Mouse (Mus musculus): ENCODE measurements around the gene Usp12.

Usp12 gene

DNA sequence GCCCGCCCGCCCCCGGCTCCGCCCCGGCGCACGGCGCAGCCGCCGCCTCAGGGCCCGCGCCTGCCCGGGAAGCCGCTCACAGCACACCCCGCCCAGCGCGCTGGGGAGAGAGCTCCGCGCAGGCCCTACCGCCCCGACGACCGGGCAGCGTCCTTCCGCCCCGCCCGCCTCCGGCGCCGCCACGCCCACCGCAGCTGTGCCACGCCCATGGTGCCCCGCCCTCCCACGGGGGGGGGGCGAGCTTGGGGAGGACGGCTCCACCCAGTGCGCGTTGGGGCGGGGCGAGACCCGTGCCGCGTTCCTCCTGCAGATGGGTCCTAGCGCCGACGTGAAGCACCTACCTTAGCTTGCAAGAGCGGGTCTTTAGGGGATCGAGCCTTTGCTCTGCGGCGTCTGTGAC, at the start of gene Usp12:
Gene Usp12 (minus strand): TSS at position 154 of the 400 bp plus-strand sequence.
- ATAC-seq (ENCODE audit: insufficient number of reproducible peaks, low FRiP score, low TSS enrichment), result peak; percentile 84

DNA sequence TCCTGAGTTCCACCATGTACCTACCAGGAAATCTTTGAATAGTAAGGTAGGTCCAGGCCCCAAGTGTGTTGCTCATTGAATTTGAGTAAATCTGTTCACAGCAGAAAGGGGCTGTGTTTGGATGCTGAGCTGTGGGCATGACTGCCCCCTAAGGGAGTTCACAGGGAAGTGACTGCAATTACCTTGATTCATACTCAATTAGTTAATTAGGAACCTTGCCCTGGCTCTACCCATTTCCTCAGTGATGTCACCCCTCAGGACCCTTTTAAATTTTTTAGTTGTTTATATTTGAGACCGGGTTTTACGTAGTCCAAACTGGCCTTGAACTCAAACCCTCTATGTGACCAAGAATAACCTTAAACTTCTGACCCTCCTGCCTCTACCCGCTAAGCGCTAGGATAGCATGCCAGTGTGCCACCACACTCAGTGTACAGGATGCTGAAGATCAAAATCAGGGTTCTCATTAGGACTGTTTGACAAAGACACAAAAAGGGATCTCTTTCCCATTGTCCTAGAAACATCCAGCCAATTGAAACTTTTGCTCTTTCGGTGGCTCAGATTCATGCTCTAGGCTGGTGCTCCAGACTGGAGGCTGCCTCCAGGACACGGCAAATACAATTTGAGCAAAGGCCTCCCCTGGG, 49.6 kb upstream of the Usp12 start:
- 0 out of 2 replicates have a peak, but pooled peaks have one; percentile 20 for ATAC-seq (ENCODE audit: insufficient number of reproducible peaks, low FRiP score, low TSS enrichment)

DNA sequence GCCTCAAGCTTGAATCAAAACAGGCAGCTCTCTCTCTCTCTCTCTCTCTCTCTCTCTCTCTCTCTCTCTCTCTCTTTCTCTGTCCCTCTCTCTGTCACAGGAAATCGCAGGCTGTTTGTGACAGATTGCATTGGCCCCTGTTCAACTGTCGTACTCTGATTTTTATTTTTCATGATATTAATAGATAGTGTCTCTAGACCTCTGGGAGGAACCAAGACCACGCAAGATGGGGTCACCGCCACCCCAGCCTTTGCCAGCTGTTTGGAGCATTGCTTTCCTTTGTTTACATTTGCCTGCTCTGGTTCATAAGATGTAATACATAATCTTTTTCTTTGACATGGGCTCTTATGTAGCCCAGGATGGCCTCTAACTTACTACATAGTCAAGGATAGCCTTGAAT, 47.2 kb upstream of the Usp12 start:
- no peak for ATAC-seq (ENCODE audit: insufficient number of reproducible peaks, low FRiP score, low TSS enrichment)

DNA sequence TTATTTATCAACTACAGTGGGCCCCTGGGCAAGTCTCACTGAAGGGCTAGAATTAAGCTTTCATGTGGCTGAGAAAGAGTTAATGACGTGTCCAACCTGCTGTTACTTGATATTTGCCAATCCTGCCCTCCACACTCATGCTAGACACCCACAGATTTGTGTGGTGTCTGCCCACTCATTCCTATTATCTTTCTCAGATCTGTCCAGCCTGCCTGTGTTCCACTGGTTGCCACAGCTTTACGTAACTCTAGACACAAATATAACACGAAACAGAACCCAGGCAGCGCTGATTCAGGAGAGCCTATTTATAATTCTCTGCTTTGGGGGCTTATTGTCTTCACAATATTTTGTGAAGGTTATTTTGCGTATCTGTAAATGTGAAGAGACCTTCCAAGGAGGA, 46.5 kb upstream of the Usp12 start:
- no peak for ATAC-seq (ENCODE audit: insufficient number of reproducible peaks, low FRiP score, low TSS enrichment)

DNA sequence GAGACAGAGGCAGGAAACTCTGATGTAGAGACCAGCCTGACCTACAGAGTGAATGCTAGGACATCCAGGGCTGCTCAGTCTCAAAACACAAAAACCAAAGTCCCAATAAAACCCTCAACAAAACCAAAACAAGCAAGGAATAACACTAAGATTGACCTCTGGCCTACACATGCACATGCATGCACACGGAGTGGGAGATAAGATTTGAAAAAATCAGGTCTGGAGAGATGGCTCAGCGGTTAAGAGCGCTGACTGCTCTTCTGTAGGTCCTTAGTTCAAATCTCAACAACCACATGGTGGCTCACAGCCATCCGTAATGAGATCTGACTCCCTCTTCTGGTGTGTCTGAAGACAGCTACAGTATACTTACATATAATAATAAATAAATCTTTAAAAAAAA, 45.6 kb upstream of the Usp12 start:
- no peak for ATAC-seq (ENCODE audit: insufficient number of reproducible peaks, low FRiP score, low TSS enrichment)

DNA sequence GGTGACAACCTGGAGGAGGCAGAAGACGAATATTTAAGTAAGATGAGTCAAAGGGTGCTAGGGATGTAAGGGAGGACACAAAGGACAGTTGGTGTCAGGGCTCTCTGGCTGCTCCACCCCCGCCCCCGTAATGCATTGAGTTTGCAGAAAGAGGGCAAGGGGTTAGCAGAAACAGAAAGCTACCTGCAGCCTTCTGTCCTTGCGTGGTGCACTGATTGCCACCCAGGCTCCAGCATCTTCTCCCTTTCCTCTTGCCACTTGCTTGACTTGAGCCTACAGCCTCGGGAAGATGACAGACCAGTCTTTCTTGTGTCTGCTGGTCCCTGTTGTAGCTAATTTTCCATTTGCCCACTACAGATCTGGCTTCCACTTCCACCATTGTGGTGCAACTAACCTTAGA, 45.0 kb upstream of the Usp12 start:
- no peak for ATAC-seq (ENCODE audit: insufficient number of reproducible peaks, low FRiP score, low TSS enrichment)

DNA sequence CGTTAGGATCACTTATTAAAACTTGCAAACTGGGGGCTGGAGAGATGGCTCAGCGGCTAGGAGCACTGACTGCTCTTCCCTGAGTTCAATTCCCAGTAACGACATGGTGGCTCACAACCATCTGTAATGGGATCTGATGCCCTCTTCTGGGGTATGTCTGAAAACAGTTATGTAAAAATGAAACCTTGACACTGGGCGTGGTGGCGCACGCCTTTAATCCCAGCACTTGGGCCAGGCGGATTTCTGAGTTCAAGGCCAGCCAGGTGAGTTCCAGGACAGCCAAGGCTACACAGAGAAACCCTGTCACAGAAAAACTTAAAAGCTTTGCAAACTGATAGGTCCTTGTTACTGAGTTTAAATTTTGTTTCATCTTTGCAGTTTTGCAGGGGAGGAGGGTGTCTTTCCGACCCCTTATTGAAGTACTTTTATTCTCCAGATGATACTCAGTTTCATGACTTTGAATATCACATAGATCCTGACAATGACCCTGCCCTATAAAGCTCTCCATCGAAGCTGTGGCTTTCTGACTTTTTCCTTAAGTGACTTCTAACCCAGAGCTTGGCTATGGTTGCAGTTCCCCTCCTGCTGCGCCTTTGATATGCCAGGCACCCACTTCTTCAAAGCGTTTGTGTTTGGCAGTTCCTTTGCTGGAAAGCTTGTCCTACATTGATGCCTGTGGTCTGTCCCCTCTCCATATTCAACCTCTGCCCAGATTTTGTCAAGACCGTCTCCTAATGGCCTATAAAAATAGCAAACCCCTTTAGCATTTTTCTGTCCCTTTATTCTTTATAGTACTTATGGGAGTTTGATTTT, 44.2 kb upstream of the Usp12 start:
- no peak for ATAC-seq (ENCODE audit: insufficient number of reproducible peaks, low FRiP score, low TSS enrichment)

DNA sequence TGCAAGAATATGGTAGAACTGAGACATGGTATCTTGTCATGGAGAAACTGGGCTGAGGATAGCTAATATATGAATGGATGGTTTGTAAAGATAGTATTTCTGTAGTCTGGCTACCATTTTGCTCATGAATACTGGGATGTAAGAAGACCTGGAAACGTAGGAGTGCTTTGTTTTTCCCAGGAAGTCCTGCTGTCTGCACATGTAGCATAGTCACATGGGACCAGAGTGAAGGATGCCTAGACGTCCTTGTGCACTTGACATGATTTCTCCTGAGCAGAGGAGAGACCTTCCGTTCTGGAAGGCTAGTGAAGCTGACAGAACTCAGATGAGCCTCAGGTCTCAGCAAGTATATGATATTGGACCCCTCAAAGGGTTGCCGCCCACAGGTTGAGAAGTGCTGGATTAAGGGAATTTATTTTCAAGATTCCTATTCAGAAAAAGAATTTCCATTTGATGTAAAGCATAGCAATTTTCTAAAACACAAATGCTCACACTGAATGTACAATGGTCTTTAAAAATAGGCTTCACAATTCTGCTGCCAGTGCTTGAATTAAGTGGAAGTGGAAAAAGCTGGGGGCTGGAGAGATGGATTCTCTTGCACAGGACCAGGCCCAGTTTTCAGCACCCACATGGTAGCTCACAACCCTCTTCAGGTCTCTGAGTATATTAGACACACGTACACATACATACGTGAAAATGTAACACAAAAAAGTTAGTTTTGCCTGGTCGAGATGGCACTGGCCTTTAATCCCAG, 43.3 kb upstream of the Usp12 start:
- ATAC-seq (ENCODE audit: insufficient number of reproducible peaks, low FRiP score, low TSS enrichment), result no peak

DNA sequence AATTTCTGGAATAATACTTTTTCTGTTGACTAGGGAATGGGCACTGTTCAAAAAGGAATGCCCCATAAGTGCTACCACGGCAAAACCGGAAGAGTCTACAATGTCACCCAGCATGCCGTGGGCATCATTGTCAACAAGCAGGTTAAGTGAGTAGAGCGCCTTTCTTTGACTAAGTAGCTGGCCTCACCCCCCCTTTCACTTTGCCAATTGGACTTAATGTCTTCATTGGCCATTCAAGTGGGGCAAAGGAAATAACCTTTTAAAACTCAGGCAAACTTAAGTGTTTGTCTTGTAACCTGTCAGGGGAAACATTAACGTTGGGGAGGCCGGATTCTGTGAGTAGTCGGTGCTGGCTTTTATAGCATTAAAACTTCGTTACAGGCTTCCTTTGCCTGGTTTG, 40.2 kb upstream of the Usp12 start:
- no peak for ATAC-seq (ENCODE audit: insufficient number of reproducible peaks, low FRiP score, low TSS enrichment)

DNA sequence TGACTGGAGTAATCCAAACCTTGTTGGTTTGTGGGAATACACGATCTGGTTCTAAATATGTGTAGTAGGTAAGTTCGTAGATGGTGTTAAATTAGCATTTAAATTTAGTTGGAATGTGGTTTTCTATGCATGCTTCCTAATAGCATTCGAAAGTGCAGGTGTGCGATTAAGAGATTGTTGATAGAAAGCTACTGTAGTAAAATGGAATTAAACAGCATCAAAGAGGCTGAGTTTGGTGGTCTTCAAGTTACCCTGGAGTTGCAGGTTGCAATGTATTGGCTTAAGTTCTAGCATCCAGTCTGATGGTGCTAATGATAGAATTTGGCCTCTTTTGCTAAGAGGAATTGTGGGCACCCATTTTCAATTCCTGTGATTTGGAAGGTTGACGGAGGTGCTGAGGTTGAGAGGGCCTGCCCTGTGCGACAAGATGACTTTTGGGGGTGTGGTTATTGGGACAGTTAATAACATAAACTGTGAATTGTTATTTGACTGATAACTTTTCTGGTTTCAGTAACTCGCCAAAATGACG, 38.9 kb upstream of the Usp12 start:
- ATAC-seq (ENCODE audit: insufficient number of reproducible peaks, low FRiP score, low TSS enrichment), result no peak

DNA sequence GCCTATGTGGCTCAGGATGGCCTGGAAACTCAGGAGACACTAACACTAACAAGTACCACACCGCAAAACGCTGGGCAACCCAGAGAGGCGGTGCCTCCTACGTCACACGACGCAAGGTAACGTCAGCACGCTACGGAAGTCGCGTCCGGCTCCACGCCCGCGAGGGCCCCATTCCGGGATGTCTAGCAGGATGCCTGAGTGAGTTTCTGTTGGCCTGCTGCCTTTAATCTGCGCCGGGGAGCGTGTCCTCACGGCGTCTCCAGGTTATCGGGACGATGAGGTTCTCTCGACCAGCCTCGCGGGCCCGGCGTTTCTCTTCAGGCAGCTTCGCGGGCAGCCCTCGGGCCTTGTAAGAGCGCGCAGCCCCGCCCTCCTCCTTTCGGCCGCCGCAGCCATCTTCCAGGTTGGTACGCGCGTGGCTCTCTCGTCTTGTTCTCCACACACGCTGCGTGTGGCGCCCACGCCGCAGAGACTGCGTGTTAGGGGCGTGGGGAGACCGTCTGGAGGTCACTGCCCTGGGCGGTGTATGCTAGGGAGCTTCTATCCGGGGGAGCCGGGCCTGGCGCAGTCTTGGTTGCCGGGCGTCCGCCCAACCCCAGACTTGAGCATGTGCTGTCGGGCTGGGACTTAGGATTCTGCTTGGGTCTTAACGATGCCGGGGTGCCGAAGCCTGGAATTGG, 38.1 kb upstream of the Usp12 start, which contains the start of gene Rpl21:
Gene Rpl21 (plus strand): TSS at position 122 of the 680 bp plus-strand sequence.
- ATAC-seq (ENCODE audit: insufficient number of reproducible peaks, low FRiP score, low TSS enrichment), result peak; percentile 99

DNA sequence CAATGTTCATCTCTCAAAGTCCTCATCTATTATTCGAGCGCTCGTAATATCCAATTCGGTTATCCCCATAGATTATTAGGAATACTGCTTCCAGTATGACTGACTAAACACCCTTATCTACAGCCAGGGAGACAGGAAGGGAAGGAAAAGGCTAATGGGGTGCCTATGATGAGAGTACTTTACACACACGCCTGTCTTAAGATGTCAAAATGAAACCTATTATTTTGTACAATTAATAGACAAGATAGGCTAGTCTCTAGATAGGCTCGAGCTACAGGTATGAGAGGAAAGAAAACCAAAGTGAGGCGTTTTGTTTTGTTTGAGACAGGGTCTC, 37.6 kb upstream of the Usp12 start:
- ATAC-seq (ENCODE audit: insufficient number of reproducible peaks, low FRiP score, low TSS enrichment), result no peak

DNA sequence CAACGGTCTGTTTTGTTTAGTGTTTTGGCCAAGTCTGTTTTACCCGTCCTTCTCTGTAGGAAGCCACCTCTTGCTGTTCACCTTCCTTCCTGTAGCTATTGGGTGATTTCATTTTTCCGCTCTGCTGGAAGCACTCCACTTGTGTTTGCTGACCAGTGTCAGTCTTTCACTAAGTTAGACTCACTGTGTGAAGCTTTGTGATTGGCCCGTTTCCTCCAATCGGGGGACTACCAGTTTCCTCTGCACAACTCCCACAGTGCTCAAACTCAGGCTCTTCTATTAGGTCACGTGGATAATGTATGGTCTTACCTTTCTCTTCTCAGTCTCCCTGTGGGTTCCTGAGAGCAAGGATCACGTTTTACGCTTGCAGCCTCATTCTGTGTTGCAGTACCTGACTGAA, 34.7 kb upstream of the Usp12 start:
- no peak for ATAC-seq (ENCODE audit: insufficient number of reproducible peaks, low FRiP score, low TSS enrichment)

DNA sequence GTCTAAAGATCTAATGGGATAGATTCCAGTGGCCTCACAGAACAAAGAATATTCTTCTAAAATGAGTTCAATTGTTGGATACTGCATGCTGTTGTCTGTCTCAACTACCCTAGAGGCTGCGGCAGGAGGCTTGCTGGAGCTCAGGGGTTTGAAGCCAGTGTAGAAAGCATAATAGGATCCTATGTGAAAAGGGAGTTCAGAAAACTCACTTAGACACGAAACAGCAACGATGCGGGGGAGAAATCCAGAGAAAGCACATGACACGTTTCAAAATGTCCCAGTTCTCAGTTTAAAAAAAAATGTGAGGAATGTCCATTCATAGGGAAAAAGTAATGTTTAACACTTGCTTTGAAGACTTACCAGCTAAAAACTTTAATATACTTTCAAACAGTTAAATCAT, 28.2 kb upstream of the Usp12 start:
- no peak for ATAC-seq (ENCODE audit: insufficient number of reproducible peaks, low FRiP score, low TSS enrichment)

DNA sequence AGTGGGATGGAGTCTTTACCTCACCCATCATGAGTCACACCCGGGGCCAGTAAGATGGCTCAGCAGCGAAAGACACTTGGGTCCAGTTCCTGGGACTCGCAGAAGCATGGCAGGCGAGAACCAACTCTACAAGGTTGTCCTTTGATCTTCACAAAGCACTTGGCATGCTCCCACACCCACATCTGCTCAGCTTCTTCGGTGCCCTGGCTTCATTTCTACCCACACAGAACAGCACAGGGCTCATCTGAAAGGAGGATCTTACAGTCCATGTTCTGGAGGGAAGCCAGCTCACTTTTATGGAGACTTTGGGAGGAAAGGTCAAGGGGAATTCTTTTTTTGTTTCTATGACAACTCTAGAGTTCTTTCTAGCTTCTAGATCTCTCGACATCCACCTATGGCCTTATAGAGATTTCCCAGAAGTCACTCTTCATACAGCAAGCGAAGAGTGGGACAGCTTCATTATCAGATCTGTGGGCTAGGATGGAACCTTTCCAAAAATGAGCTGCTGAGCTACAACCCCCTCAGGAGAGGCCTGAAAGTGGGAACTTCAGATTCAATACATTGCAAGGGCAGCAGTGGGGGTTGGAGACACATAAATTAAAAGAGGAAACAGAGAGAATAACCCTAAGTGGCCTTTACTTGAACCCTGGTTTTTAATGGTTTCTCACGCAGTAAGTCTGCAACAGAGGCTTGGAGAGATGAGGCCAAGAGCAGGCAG, 24.3 kb upstream of the Usp12 start:
- no peak for ATAC-seq (ENCODE audit: insufficient number of reproducible peaks, low FRiP score, low TSS enrichment)

DNA sequence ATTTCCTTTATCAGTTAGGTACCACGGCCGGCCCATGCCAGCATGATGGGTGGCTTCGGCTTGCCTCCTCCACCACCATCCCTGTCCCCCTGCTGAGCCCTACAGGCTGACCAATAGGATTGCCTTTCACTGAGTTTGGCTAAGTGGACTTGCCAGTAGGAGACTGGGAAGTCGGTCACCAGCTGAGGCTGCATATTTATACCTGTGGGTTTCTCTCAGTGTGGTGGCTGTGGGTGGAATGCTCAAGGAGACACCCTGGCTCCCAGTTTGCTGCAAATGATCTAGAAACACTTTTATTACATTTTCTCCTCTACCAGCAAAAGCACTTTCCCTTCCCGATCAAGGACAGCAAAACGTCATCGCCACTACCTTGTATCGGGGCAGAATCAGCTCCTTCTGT, 22.8 kb upstream of the Usp12 start:
- no peak for ATAC-seq (ENCODE audit: insufficient number of reproducible peaks, low FRiP score, low TSS enrichment)

DNA sequence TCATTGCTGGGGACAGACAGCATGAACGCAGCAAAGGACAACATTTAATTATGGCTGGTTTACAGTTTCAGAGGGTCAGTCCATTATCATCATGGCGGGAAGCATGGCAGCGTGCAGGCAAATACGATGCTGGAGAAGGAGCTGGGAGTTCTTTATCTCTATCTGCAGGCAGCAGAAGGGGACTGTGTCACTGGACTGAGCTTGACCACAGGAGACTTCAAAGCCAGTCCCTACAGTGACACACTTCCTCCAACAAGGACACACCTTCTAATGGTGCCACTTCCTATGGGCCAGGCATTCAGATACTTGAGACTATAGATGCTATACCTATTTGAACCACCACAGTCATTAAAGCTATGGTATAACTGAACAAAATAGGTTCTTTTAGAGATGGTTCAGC, 20.6 kb upstream of the Usp12 start:
- no peak for ATAC-seq (ENCODE audit: insufficient number of reproducible peaks, low FRiP score, low TSS enrichment)

DNA sequence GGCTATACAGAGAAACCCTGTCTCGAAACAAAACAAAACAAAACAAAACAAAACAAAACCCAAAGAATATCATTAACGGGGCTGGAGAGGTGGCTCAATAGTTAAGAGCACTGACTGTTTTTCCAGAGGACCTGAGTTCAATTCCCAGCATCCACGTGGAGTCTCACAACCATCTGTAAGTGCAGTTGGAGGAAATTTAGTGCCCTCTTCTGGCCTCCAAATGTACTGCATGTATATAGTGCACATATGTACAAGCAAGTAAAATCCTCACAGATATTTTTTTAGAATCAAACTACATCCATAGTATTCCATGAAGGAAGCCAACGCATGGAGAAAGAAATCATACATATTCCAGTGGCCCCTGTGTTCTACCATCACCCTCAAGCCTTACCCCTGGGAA, 18.6 kb upstream of the Usp12 start:
- ATAC-seq (ENCODE audit: insufficient number of reproducible peaks, low FRiP score, low TSS enrichment), result no peak

DNA sequence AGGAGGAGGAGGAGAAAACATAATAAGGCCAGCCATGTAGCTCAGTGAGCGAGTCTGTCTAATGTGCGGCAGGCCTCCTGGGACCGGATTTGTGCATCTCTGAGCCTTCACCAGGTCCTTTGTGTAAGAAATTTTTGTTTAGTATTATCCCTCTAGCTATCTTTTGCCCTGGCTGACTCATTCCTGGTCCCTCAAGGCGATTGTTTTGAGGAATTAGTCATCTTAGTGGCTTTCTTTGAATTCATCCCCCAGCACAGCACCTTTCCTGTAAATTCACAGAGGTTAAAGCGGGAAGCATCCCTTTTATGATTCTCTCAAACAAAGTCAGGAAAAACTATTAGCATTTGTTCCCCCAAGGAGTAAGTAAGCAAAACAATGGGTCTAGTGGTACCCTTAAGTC, 18.1 kb upstream of the Usp12 start:
- no peak for ATAC-seq (ENCODE audit: insufficient number of reproducible peaks, low FRiP score, low TSS enrichment)

DNA sequence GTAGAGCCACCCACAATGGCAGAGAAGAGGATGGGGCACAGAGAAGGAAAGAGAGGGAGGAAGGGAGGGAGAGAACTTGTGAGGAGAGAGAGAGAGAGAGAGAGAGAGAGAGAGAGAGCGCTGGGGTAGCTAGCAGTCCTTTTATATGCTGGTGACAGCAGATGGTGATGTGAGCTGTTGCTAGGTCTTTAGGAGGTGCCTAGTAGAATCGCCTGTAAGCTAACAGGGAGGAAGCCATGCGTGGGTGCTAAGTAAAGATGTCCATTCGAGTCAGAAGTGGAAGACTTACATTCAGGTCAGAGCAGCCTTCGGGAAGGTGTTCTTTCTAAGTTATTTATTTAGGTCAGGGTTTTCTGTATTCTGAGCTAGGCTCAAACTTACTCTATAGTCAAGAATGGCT, 15.1 kb upstream of the Usp12 start:
- no peak for ATAC-seq (ENCODE audit: insufficient number of reproducible peaks, low FRiP score, low TSS enrichment)

Data from cerebellum, adult (tissue).